Mouse (Mus musculus): ENCODE measurements around the gene Tiprl. TPM values are rescaled to one million over a fixed set of nuclear protein-coding genes. Genes with fewer than 3 reads are reported as not detected.

Gene Tiprl
- polyA plus RNA-seq, 1 experiment from 2014 or later = 83.5 TPM

- H3K4me2 ChIP-seq (ENCODE audit: low read length) = no peak overlapping the region
- no peak for ATAC-seq (replicated peaks; ENCODE audit: low FRiP score, low TSS enrichment, low read depth)
- H3K4me3 ChIP-seq (ENCODE audit: low read depth, low read length) = no peak overlapping the region
- 57% methylated on average over 11 of the region's 11 CpGs for WGBS
- no peaks in the 10 kb centered on the region for H3K27me3 ChIP-seq (replicated peaks; ENCODE audit: control insufficient read depth, insufficient read depth, low read length)
- DNase-seq (ENCODE audit: low spot score) = peak; percentile 82
- H3K36me3 ChIP-seq (ENCODE audit: control insufficient read depth, insufficient read depth, low read length) = no peaks in the 10 kb centered on the region
- H3K9me3 ChIP-seq (ENCODE audit: control insufficient read depth, low read length) = no peaks in the 10 kb centered on the region
- no peak overlapping the region for H3K9ac ChIP-seq (ENCODE audit: low read length)
- no peak overlapping the region for H3K27ac ChIP-seq (ENCODE audit: low read depth)
- H3K4me1 ChIP-seq (replicated peaks; ENCODE audit: control insufficient read depth, insufficient read depth, low read length) = no peaks in the 10 kb centered on the region
Observed at GRCm38 (mm10) chr1:165252027-165252671, 15.4 kb upstream of the Tiprl start.

GRCm38 (mm10) chr1:165250546-165250945, 13.8 kb upstream of the Tiprl start:
- WGBS = 86% methylated on average over 2 of the region's 2 CpGs
- no peak for DNase-seq (ENCODE audit: low spot score)
- H3K9me3 ChIP-seq (ENCODE audit: control insufficient read depth, low read length) = no peaks in the 10 kb centered on the region

GRCm38 (mm10) chr1:165248842-165249241, 12.0 kb upstream of the Tiprl start:
- Histone ChIP-seq H3K27ac (ENCODE audit: low read depth) (no peak overlapping the region), H3K36me3 (ENCODE audit: control insufficient read depth, insufficient read depth, low read length) (no peaks in the 10 kb centered on the region)
- 48% methylated on average over 4 of the region's 4 CpGs for WGBS

More at GRCm38 (mm10) chr1:165250546-165250945, 13.8 kb upstream of the Tiprl start:
- no peak overlapping the region for H3K4me2 ChIP-seq (ENCODE audit: low read length)
- no peak overlapping the region for H3K27ac ChIP-seq (ENCODE audit: low read depth)
- H3K4me1 ChIP-seq (replicated peaks; ENCODE audit: control insufficient read depth, insufficient read depth, low read length) = no peaks in the 10 kb centered on the region
- no peak for ATAC-seq (replicated peaks; ENCODE audit: low FRiP score, low TSS enrichment, low read depth)
- H3K27me3 ChIP-seq (replicated peaks; ENCODE audit: control insufficient read depth, insufficient read depth, low read length) = no peaks in the 10 kb centered on the region
- H3K4me3 ChIP-seq (ENCODE audit: low read depth, low read length) = no peak overlapping the region
- H3K9ac ChIP-seq (ENCODE audit: low read length) = no peak overlapping the region
- no peaks in the 10 kb centered on the region for H3K36me3 ChIP-seq (ENCODE audit: control insufficient read depth, insufficient read depth, low read length)

GRCm38 (mm10) chr1:165247788-165248187, 11.0 kb upstream of the Tiprl start:
- 92% methylated on average over 3 of the region's 3 CpGs for WGBS
- H3K4me1 ChIP-seq (replicated peaks; ENCODE audit: control insufficient read depth, insufficient read depth, low read length) = no peaks in the 10 kb centered on the region
- no peaks in the 10 kb centered on the region for H3K27me3 ChIP-seq (replicated peaks; ENCODE audit: control insufficient read depth, insufficient read depth, low read length)
- no peaks in the 10 kb centered on the region for H3K36me3 ChIP-seq (ENCODE audit: control insufficient read depth, insufficient read depth, low read length)
- H3K4me2 ChIP-seq (ENCODE audit: low read length) = no peak overlapping the region
- H3K9me3 ChIP-seq (ENCODE audit: control insufficient read depth, low read length) = no peaks in the 10 kb centered on the region
- H3K9ac ChIP-seq (ENCODE audit: low read length) = no peak overlapping the region
- H3K4me3 ChIP-seq (ENCODE audit: low read depth, low read length) = no peak overlapping the region
- ATAC-seq (replicated peaks; ENCODE audit: low FRiP score, low TSS enrichment, low read depth) = no peak
- DNase-seq (ENCODE audit: low spot score) = no peak
- no peak overlapping the region for H3K27ac ChIP-seq (ENCODE audit: low read depth)

More at GRCm38 (mm10) chr1:165248842-165249241, 12.0 kb upstream of the Tiprl start:
- no peak overlapping the region for H3K9ac ChIP-seq (ENCODE audit: low read length)
- H3K4me2 ChIP-seq (ENCODE audit: low read length) = no peak overlapping the region
- H3K4me1 ChIP-seq (replicated peaks; ENCODE audit: control insufficient read depth, insufficient read depth, low read length) = no peaks in the 10 kb centered on the region
- no peak for ATAC-seq (replicated peaks; ENCODE audit: low FRiP score, low TSS enrichment, low read depth)
- no peak overlapping the region for H3K4me3 ChIP-seq (ENCODE audit: low read depth, low read length)
- no peaks in the 10 kb centered on the region for H3K9me3 ChIP-seq (ENCODE audit: control insufficient read depth, low read length)
- H3K27me3 ChIP-seq (replicated peaks; ENCODE audit: control insufficient read depth, insufficient read depth, low read length) = no peaks in the 10 kb centered on the region
- DNase-seq (ENCODE audit: low spot score) = no peak

GRCm38 (mm10) chr1:165247085-165247484, 10.3 kb upstream of the Tiprl start:
- Histone ChIP-seq H3K4me2 (ENCODE audit: low read length) (no peak overlapping the region), H3K27me3 (replicated peaks; ENCODE audit: control insufficient read depth, insufficient read depth, low read length) (no peaks in the 10 kb centered on the region), H3K9me3 (ENCODE audit: control insufficient read depth, low read length) (no peaks in the 10 kb centered on the region), H3K36me3 (ENCODE audit: control insufficient read depth, insufficient read depth, low read length) (no peaks in the 10 kb centered on the region), H3K4me1 (replicated peaks; ENCODE audit: control insufficient read depth, insufficient read depth, low read length) (no peaks in the 10 kb centered on the region), H3K9ac (ENCODE audit: low read length) (no peak overlapping the region), H3K4me3 (ENCODE audit: low read depth, low read length) (no peak overlapping the region), H3K27ac (ENCODE audit: low read depth) (no peak overlapping the region)
- 46% methylated on average over 5 of the region's 5 CpGs for WGBS
- no peak for ATAC-seq (replicated peaks; ENCODE audit: low FRiP score, low TSS enrichment, low read depth)
- DNase-seq (ENCODE audit: low spot score) = no peak

GRCm38 (mm10) chr1:165246587-165246986, 9.8 kb upstream of the Tiprl start:
- Histone ChIP-seq H3K4me1 (replicated peaks; ENCODE audit: control insufficient read depth, insufficient read depth, low read length) (no peaks in the 10 kb centered on the region), H3K4me3 (ENCODE audit: low read depth, low read length) (no peak overlapping the region), H3K9me3 (ENCODE audit: control insufficient read depth, low read length) (no peaks in the 10 kb centered on the region), H3K9ac (ENCODE audit: low read length) (no peak overlapping the region), H3K4me2 (ENCODE audit: low read length) (no peak overlapping the region), H3K27me3 (replicated peaks; ENCODE audit: control insufficient read depth, insufficient read depth, low read length) (no peaks in the 10 kb centered on the region), H3K36me3 (ENCODE audit: control insufficient read depth, insufficient read depth, low read length) (no peaks in the 10 kb centered on the region), H3K27ac (ENCODE audit: low read depth) (no peak overlapping the region)
- 71% methylated on average over 5 of the region's 5 CpGs for WGBS
- DNase-seq (ENCODE audit: low spot score) = no peak
- no peak for ATAC-seq (replicated peaks; ENCODE audit: low FRiP score, low TSS enrichment, low read depth)

GRCm38 (mm10) chr1:165235846-165236245, 950 bp downstream of the Tiprl start:
- H3K27ac ChIP-seq (ENCODE audit: low read depth) = peak overlapping the region; percentile 93; the same call in 1 of the 2 replicates
- ATAC-seq (replicated peaks; ENCODE audit: low FRiP score, low TSS enrichment, low read depth) (no peak), DNase-seq (ENCODE audit: low spot score) (no peak)
- H3K4me1 ChIP-seq (replicated peaks; ENCODE audit: control insufficient read depth, insufficient read depth, low read length) = peaks cover 12% of the 10 kb centered on the region
- no peaks in the 10 kb centered on the region for H3K36me3 ChIP-seq (ENCODE audit: control insufficient read depth, insufficient read depth, low read length)
- no peaks in the 10 kb centered on the region for H3K9me3 ChIP-seq (ENCODE audit: control insufficient read depth, low read length)
- peak overlapping the region; percentile 85 for H3K9ac ChIP-seq (ENCODE audit: low read length)
- WGBS = 9% methylated on average over 10 of the region's 10 CpGs
- peak overlapping the region; percentile 91 for H3K4me2 ChIP-seq (ENCODE audit: low read length)
- H3K27me3 ChIP-seq (replicated peaks; ENCODE audit: control insufficient read depth, insufficient read depth, low read length) = no peaks in the 10 kb centered on the region
- peak overlapping the region; percentile 88 for H3K4me3 ChIP-seq (ENCODE audit: low read depth, low read length)

- H3K4me3 ChIP-seq (ENCODE audit: low read depth, low read length) = no peak overlapping the region
- H3K27ac ChIP-seq (ENCODE audit: low read depth) = no peak overlapping the region
- ATAC-seq (replicated peaks; ENCODE audit: low FRiP score, low TSS enrichment, low read depth) (no peak), DNase-seq (ENCODE audit: low spot score) (no peak)
- H3K4me1 ChIP-seq (replicated peaks; ENCODE audit: control insufficient read depth, insufficient read depth, low read length) = peaks cover 12% of the 10 kb centered on the region
- H3K9ac ChIP-seq (ENCODE audit: low read length) = no peak overlapping the region
- H3K36me3 ChIP-seq (ENCODE audit: control insufficient read depth, insufficient read depth, low read length) = no peaks in the 10 kb centered on the region
- 73% methylated on average over 2 of the region's 2 CpGs for WGBS
- H3K27me3 ChIP-seq (replicated peaks; ENCODE audit: control insufficient read depth, insufficient read depth, low read length) = no peaks in the 10 kb centered on the region
- no peaks in the 10 kb centered on the region for H3K9me3 ChIP-seq (ENCODE audit: control insufficient read depth, low read length)
- H3K4me2 ChIP-seq (ENCODE audit: low read length) = no peak overlapping the region
Observed at GRCm38 (mm10) chr1:165233806-165234205, 3.0 kb downstream of the Tiprl start.

- Histone ChIP-seq H3K9me3 (ENCODE audit: control insufficient read depth, low read length) (no peaks in the 10 kb centered on the region), H3K4me3 (ENCODE audit: low read depth, low read length) (no peak overlapping the region), H3K4me1 (replicated peaks; ENCODE audit: control insufficient read depth, insufficient read depth, low read length) (peaks cover 9% of the 10 kb centered on the region), H3K27ac (ENCODE audit: low read depth) (no peak overlapping the region), H3K4me2 (ENCODE audit: low read length) (no peak overlapping the region), H3K36me3 (ENCODE audit: control insufficient read depth, insufficient read depth, low read length) (peaks cover 16% of the 10 kb centered on the region; the same call in 1 of the 2 replicates), H3K9ac (ENCODE audit: low read length) (no peak overlapping the region), H3K27me3 (replicated peaks; ENCODE audit: control insufficient read depth, insufficient read depth, low read length) (no peaks in the 10 kb centered on the region)
- ATAC-seq (replicated peaks; ENCODE audit: low FRiP score, low TSS enrichment, low read depth) (no peak), DNase-seq (ENCODE audit: low spot score) (no peak)
- WGBS = 92% methylated on average over 4 of the region's 4 CpGs
Observed at GRCm38 (mm10) chr1:165230691-165231090, 6.1 kb downstream of the Tiprl start.
